Mouse (Mus musculus) layer of hippocampus, adult 9-11 months (tissue): ENCODE measurements around the gene Schip1.
A peak's percentile ranks its signal among the peaks of the same experiment; 100 is the strongest.

Experiments
- DNase-seq: peaks from one replicate; pipeline ENCODE4 v3.0.0; 2022

Schip1 gene

GRCm38 (mm10) chr3:68483517-68483916 lies 418.9 kb downstream of the Schip1 start:
- DNase-seq, result no peak

GRCm38 (mm10) chr3:68484021-68484420 lies 419.4 kb downstream of the Schip1 start:
- DNase-seq, result no peak

- no peak for DNase-seq
Measured at GRCm38 (mm10) chr3:68484561-68484960, 420.0 kb downstream of the Schip1 start.

- peak; percentile 74 for DNase-seq
Measured at GRCm38 (mm10) chr3:68487621-68488020, 423.0 kb downstream of the Schip1 start.

GRCm38 (mm10) chr3:68488316-68488715 lies 423.7 kb downstream of the Schip1 start:
- DNase-seq, result no peak

- no peak for DNase-seq
Measured at GRCm38 (mm10) chr3:68491516-68491915, 426.9 kb downstream of the Schip1 start.

GRCm38 (mm10) chr3:68492066-68492465 lies 427.5 kb downstream of the Schip1 start:
- DNase-seq, result no peak

GRCm38 (mm10) chr3:68492513-68492912 lies 427.9 kb downstream of the Schip1 start:
- no peak for DNase-seq

- no peak for DNase-seq
Measured at GRCm38 (mm10) chr3:68493170-68493585, 428.6 kb downstream of the Schip1 start.

- peak; percentile 70 for DNase-seq
Measured at GRCm38 (mm10) chr3:68493586-68494295, 429.1 kb downstream of the Schip1 start.

GRCm38 (mm10) chr3:68494296-68495095 lies 429.9 kb downstream of the Schip1 start:
- DNase-seq, result no peak

- DNase-seq, result peak; percentile 65
Measured at GRCm38 (mm10) chr3:68495096-68495735, 430.6 kb downstream of the Schip1 start.

GRCm38 (mm10) chr3:68495736-68496242 lies 431.2 kb downstream of the Schip1 start:
- DNase-seq, result no peak

- no peak for DNase-seq
Measured at GRCm38 (mm10) chr3:68496513-68496912, 431.9 kb downstream of the Schip1 start.

GRCm38 (mm10) chr3:68499532-68500152 lies 435.0 kb downstream of the Schip1 start:
- DNase-seq, result no peak

GRCm38 (mm10) chr3:68504838-68505237 lies 440.2 kb downstream of the Schip1 start:
- DNase-seq, result no peak

- DNase-seq, result no peak
Measured at GRCm38 (mm10) chr3:68506769-68507318, 442.2 kb downstream of the Schip1 start.

- DNase-seq, result peak; percentile 81
Measured at GRCm38 (mm10) chr3:68508629-68509028, 444.0 kb downstream of the Schip1 start.

GRCm38 (mm10) chr3:68510872-68511271 lies 446.3 kb downstream of the Schip1 start:
- DNase-seq, result no peak

- peak; percentile 1 for DNase-seq
Measured at GRCm38 (mm10) chr3:68511744-68512143, 447.1 kb downstream of the Schip1 start.

GRCm38 (mm10) chr3:68512327-68512726 lies 447.7 kb downstream of the Schip1 start:
- peak; percentile 3 for DNase-seq

- DNase-seq, result no peak
Measured at GRCm38 (mm10) chr3:68513340-68514119, 448.9 kb downstream of the Schip1 start.
